Mouse (Mus musculus): ENCODE data around the gene Tmem132e.

DNA sequence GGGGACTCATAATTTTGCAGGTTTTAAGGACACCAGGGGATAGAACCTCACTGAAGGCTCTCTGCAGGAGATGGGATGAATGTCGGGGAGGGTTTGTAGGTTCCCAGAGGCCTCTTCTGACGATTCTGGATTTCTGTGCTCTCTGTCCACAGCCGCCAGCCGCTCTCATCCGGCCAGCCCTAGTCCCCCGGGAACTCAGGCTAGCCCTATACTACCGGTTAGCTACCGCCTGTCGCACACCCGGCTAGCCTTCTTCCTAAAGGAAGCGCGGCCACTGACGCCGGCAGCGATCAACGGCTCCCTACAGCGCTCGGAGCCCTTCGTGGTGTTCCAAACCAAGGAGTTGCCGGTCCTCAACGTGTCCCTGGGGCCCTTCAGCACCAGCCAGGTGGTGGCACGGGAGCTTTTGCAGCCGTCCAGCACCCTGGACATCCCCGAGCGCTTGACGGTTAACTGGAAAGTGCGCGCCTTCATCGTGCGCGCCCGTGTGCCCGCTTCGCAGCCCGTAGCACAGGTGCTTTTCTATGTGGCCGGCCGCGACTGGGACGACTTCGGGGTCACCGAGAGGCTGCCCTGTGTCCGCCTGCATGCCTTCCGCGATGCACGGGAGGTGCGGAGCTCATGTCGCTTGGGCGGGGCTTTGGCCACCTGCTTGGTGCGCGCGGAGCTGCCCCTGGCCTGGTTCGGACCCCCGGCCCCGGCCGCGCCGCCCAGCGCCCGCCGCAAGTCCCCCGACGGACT lies 45.6 kb downstream of the Tmem132e start:
- no peak for TF ChIP-seq POLR2A (IDR thresholded peaks at IDR 0.05; ENCODE audit: insufficient read depth, low read length)
- no peak for TF ChIP-seq CTCF (IDR thresholded peaks at IDR 0.05; ENCODE audit: low read depth, low read length)

Measured in ES-Bruce4 (cell line).